Mouse (Mus musculus): ENCODE measurements around the gene Scube1. TPM values are rescaled to one million over a fixed set of nuclear protein-coding genes. Genes with fewer than 3 reads are reported as not detected.

Scube1 gene
- total and polyA plus RNA-seq, 2 experiments = 0.13 to 0.18 TPM

GRCm38 (mm10) chr15:83560941-83561477 is 163.8 kb downstream of the Scube1 start:
- Histone ChIP-seq H3K79me2 (ENCODE audit: control insufficient read depth, insufficient read depth, low read length) (peaks cover 12% of the 10 kb centered on the region; the same call in 1 of the 2 replicates), H3K4me3 (ENCODE audit: insufficient read depth, low read depth, low read length) (no peak overlapping the region), H3K36me3 (ENCODE audit: control insufficient read depth, insufficient read depth, low read length) (no peaks in the 10 kb centered on the region), H3K27ac (replicated peaks; ENCODE audit: insufficient read depth, low read depth, low read length) (no peak overlapping the region), H3K27me3 (ENCODE audit: control insufficient read depth, insufficient read depth, low read length) (no peaks in the 10 kb centered on the region), H3K4me1 (ENCODE audit: control insufficient read depth, insufficient read depth, low read length) (peaks cover 7% of the 10 kb centered on the region), H3K9ac (ENCODE audit: low read depth, low read length) (no peak overlapping the region)
- no peak for TF ChIP-seq CTCF (IDR thresholded peaks at IDR 0.05; ENCODE audit: low read depth, low read length)
- DNase-seq (ENCODE audit: extremely low read depth, low read depth, low spot score) = no peak
- 79% methylated on average over 5 of the region's 5 CpGs for WGBS

- WGBS = under 1% methylated on average over 74 of the region's 74 CpGs
- H3K27ac ChIP-seq (replicated peaks; ENCODE audit: insufficient read depth, low read depth, low read length) = peak overlapping the region; percentile 79
- no peaks in the 10 kb centered on the region for H3K27me3 ChIP-seq (ENCODE audit: control insufficient read depth, insufficient read depth, low read length)
- H3K4me1 ChIP-seq (ENCODE audit: control insufficient read depth, insufficient read depth, low read length) = 0 out of 2 replicates have a peak, but pooled peaks cover 2% of the 10 kb centered on the region
- H3K4me3 ChIP-seq (ENCODE audit: insufficient read depth, low read depth, low read length) = peak overlapping the region; percentile 85
- H3K36me3 ChIP-seq (ENCODE audit: control insufficient read depth, insufficient read depth, low read length) = no peaks in the 10 kb centered on the region; the same call in 1 of the 2 replicates
- TF ChIP-seq POLR2A (IDR thresholded peaks at IDR 0.05; ENCODE audit: extremely low read depth, insufficient read depth, low read length) (peak; percentile 84), CTCF (IDR thresholded peaks at IDR 0.05; ENCODE audit: low read depth, low read length) (no peak)
- peak; percentile 79 for DNase-seq (ENCODE audit: extremely low read depth, low read depth, low spot score)
- no peaks in the 10 kb centered on the region for H3K79me2 ChIP-seq (ENCODE audit: control insufficient read depth, insufficient read depth, low read length)
- peak overlapping the region; percentile 99 for H3K9ac ChIP-seq (ENCODE audit: low read depth, low read length)
Observed at GRCm38 (mm10) chr15:83555161-83555974, 169.5 kb downstream of the Scube1 start.

Other genes with a start within 250 kb of the Scube1 start
- 1.0 and 1.3 TPM in 2 replicates for gene Ttll1, start 214.1 kb downstream of the Scube1 start, total RNA-seq (2014; rRNA removed)
- gene Ttll1, start 214.1 kb downstream of the Scube1 start, polyA plus RNA-seq (2012; rRNA removed) = 2.1 and 2.2 TPM in 2 replicates
- gene Bik, start 198.2 kb downstream of the Scube1 start, total RNA-seq (2014; rRNA removed) = 7.0 and 9.3 TPM in 2 replicates
- gene Bik, start 198.2 kb downstream of the Scube1 start, polyA plus RNA-seq (2012; rRNA removed) = 6.3 and 7.8 TPM in 2 replicates
- 99.9 and 123 TPM in 2 replicates for gene Tspo, start 161.4 kb downstream of the Scube1 start, total RNA-seq (2014; rRNA removed)
- 206 and 283 TPM in 2 replicates for gene Tspo, start 161.4 kb downstream of the Scube1 start, polyA plus RNA-seq (2012; rRNA removed)
- 25.9 and 27.9 TPM in 2 replicates for gene Mcat, start 161.2 kb downstream of the Scube1 start, total RNA-seq (2014; rRNA removed)
- 29.3 and 30.7 TPM in 2 replicates for gene Mcat, start 161.2 kb downstream of the Scube1 start, polyA plus RNA-seq (2012; rRNA removed)
- gene Ttll12, start 129.9 kb downstream of the Scube1 start, total RNA-seq (2014; rRNA removed) = 4.9 and 6.5 TPM in 2 replicates
- 11.2 and 11.8 TPM in 2 replicates for gene Ttll12, start 129.9 kb downstream of the Scube1 start, polyA plus RNA-seq (2012; rRNA removed)
- not detected in 2 replicates for gene Mpped1, start 54.4 kb upstream of the Scube1 start, total RNA-seq (2014; rRNA removed)
- 0.13 TPM in 1 of 2 replicates, not detected in the other for gene Mpped1, start 54.4 kb upstream of the Scube1 start, polyA plus RNA-seq (2012; rRNA removed)